Mouse (Mus musculus): ENCODE results near the gene Bmp6.

DNA sequence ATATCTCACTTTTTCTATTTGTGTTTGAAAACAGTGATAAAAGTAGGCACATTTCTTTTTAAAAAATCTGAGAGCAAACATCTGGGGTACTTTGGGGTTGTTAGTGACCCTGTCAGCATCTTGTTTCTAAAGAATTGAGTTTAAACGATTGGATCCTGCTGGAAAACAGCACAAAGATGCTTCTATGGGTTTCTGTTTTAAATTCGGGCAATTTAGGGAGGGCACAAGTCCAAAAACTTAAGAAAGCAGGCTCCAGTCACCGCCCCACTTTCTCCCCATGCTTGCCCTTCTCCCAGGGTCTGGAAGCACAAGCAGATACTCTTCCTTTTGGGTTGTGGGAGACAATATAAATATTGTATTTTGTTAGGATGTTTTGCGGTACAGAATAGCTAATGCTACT lies 14.1 kb downstream of the Bmp6 start:
- no peak for TF ChIP-seq CTCF (IDR thresholded peaks at IDR 0.05; ENCODE audit: low read depth)
- TF ChIP-seq EP300 (IDR thresholded peaks at IDR 0.05; ENCODE audit: low read depth): no peak
